Mouse (Mus musculus): ENCODE measurements around the gene Upk3bl. TPM values are rescaled to one million over a fixed set of nuclear protein-coding genes. Genes with fewer than 3 reads are reported as not detected.

Upk3bl gene
- polyA plus RNA-seq, 1 experiment: not detected

DNA sequence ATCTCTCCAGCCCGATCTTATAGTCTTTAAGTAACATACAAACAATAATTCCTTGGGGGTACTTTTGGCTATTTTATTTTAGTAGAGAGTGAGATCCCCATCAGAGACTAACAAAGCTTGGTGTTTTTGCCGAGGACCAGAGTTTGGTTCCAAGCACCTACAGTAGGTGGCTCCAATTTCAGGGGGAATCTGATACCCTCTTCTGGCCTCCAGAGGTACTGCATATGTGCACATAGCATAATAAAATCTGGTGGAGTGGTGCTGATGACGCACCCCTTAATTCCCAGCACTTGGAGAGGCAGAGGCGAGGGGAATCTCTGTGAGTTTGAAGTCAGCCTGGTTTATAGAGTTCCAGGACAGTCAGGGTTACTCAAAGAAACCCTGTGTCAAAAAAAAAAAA is 28.1 kb downstream of the Upk3bl start:
- TF ChIP-seq CTCF (IDR thresholded peaks at IDR 0.05; ENCODE audit: low read depth, low read length) (no peak), POLR2A (IDR thresholded peaks at IDR 0.05; ENCODE audit: borderline replicate concordance, low read depth, low read length) (no peak)
- no peak overlapping the region for H3K4me3 ChIP-seq (ENCODE audit: insufficient read depth, low read length)
- peaks cover 28% of the 10 kb centered on the region for H3K4me1 ChIP-seq (ENCODE audit: control insufficient read depth, insufficient read depth, low read length)
- H3K27ac ChIP-seq (ENCODE audit: insufficient read depth, low read depth, low read length): no peak overlapping the region

DNA sequence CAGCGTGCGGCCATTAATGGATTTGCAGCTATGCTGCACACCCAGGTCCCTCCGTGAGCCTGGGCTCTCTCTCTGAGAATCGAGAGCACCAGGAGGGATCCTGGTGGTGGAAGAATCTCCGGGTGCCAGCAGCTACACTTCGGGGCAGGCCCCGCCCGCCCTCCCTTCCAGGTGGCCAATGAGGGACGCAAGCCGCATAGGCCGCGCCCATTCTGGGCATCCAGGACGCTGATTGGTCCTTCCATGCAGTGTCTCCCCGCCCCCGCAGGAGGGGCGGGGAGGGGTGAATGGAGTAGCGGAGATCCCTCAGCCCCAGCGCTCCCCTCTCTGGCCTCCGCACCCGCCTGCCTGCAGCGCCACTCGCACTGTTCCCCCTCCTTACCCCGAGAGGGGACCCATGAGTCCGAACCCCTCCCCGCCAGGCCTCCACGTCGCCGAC is 29.4 kb downstream of the Upk3bl start, which contains the start of gene Rasa4:
TSS of gene Rasa4 (plus strand) at position 248 of the 439 bp plus-strand sequence.
- Histone ChIP-seq H3K27ac (ENCODE audit: insufficient read depth, low read depth, low read length) (peak within 1 kb of the TSS; percentile 95), H3K4me1 (ENCODE audit: control insufficient read depth, insufficient read depth, low read length) (peaks cover 30% of the 10 kb centered on the region), H3K4me3 (ENCODE audit: insufficient read depth, low read length) (peak within 1 kb of the TSS; percentile 92)
- TF ChIP-seq CTCF (IDR thresholded peaks at IDR 0.05; ENCODE audit: low read depth, low read length) (no peak), POLR2A (IDR thresholded peaks at IDR 0.05; ENCODE audit: borderline replicate concordance, low read depth, low read length) (no peak)

DNA sequence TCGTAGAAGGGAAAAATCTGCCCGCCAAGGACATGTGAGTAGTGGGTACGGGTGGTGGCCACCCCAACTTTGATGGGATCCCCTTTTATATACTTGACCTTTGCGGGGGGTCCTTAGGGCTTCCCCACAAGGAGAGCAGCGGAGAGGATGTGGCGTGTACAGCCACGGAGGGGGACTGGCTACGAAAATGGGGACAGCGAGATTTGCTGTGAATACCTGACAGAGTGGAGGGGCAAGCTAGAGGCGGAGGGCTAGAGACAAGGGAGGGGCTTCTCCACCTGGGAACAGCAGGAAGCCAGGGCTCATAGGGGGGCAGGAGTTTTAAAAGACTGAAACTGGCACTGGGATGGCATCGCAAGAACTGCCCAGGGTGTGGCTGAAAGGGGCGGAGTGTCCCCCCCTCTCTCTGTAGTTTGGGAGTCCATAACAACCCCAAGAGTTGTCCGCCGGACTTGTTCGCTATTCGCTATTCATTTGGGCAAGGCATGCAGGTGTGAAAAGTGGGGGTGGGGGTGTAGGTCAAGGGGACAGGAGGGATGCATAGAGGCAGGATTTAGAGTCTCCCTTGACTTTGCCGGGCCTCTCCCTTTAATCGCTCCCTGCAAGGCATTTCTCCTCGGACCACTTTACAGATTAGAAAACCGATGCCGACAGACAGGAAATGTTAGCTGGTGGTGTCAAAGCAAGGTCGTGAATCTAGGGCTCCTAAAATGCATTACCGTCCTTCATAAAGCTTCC is 30.0 kb downstream of the Upk3bl start:
- TF ChIP-seq POLR2A (IDR thresholded peaks at IDR 0.05; ENCODE audit: borderline replicate concordance, low read depth, low read length): no peak

DNA sequence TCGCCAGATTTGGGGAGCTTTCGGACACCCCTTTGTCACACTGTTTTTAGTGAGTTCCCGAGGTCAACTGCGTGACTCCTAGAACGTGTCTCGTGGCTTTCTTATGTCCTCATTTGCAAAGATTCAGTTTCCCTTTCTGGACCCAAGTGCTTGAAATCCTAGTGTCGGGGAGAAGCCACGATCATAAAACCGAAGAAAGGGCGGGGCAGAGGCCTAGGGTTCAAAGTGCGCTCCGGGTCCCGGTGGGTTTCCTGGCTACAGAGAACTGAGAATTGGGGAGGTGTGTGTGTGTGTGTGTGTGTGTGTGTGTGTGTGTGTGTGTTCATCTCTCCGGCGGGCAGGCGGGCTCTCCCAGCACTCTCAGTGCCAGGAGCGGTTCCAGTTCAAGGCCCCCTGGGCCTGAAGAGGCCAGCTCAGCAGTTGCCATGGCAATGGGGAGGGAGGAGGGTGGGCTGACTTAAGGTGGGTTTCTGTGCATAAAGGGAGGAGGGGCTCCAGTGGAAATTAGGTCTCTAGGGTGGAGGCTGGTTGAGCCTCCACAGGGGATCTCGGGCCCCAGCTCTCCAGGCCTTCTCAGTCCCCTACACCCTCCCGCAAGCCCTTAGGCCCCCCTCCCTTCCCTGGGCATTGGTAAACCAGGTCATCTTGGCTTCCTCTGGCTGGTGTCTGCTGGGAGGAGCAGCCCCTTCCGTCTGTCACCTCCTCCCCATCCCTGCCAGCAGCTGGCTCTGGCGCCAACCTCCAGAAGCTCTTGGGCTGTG is 30.8 kb downstream of the Upk3bl start:
- TF ChIP-seq CTCF (IDR thresholded peaks at IDR 0.05; ENCODE audit: low read depth, low read length) (no peak), POLR2A (IDR thresholded peaks at IDR 0.05; ENCODE audit: borderline replicate concordance, low read depth, low read length) (no peak)
- Histone ChIP-seq H3K4me1 (ENCODE audit: control insufficient read depth, insufficient read depth, low read length) (peaks cover 39% of the 10 kb centered on the region), H3K4me3 (ENCODE audit: insufficient read depth, low read length) (peak overlapping the region; percentile 92), H3K27ac (ENCODE audit: insufficient read depth, low read depth, low read length) (peak overlapping the region; percentile 95)

More for the DNA sequence above, 30.0 kb downstream of the Upk3bl start:
- Histone ChIP-seq H3K4me3 (ENCODE audit: insufficient read depth, low read length) (peak overlapping the region; percentile 92), H3K27ac (ENCODE audit: insufficient read depth, low read depth, low read length) (peak overlapping the region; percentile 95), H3K4me1 (ENCODE audit: control insufficient read depth, insufficient read depth, low read length) (peaks cover 36% of the 10 kb centered on the region)

DNA sequence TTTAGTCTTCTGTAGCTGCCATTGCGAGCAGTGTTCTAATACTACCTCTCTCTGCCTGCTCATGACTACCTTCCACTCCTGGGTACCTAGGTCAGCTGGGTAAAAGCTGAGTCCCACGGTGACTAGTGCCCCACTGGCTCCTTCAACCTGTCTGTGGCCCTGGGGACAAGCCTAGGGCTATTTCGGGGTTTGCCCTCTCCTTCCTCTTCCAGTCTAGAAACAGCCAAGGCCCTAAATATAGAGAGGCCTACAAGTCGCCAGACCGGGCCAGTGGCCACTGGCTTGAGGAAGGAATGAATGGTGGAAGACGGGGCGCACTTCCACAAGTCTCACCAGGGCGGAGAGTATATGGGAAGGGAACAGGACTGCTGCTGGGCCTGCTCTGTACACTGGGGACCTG is 32.0 kb downstream of the Upk3bl start:
- peak overlapping the region; percentile 92 for H3K4me3 ChIP-seq (ENCODE audit: insufficient read depth, low read length)
- H3K27ac ChIP-seq (ENCODE audit: insufficient read depth, low read depth, low read length): peak overlapping the region; percentile 95
- peaks cover 39% of the 10 kb centered on the region for H3K4me1 ChIP-seq (ENCODE audit: control insufficient read depth, insufficient read depth, low read length)
- TF ChIP-seq CTCF (IDR thresholded peaks at IDR 0.05; ENCODE audit: low read depth, low read length): no peak
- no peak for TF ChIP-seq POLR2A (IDR thresholded peaks at IDR 0.05; ENCODE audit: borderline replicate concordance, low read depth, low read length)

DNA sequence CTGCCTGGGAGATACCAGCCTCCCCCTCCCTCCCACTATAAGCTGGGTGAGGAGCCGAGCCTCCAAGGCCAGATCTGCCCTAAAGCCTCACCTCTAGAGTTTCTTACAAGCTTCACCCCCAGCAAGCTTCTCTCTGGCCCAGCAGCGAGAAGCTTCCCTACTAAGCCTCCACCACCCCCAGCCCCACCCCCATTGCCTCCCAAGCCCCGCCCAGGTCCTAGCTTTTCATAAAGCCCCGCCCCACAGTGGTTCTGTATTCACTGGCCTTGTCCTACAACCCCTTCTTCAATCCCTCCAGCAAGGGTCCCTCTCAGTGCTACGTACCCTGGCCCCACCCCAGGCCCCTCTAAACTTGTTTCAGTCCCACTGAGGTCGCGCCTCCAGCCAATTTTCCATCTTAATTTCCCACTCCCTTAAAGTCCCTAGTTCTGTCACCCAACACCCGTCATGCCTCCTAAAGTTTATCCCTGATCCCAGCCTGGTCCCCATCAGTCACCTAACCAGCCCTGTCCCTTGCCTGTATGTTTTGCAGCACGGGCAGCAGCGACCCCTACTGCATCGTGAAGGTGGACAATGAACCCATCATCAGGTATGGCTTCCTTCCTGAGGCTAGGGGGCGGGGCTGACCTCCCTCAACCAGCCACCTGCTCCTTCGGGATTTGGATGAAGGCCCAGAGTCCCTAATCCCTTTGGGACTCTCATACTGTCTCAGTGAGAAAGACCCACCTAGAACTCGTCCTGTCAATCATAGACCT is 34.7 kb downstream of the Upk3bl start:
- Histone ChIP-seq H3K4me3 (ENCODE audit: insufficient read depth, low read length) (no peak overlapping the region), H3K4me1 (ENCODE audit: control insufficient read depth, insufficient read depth, low read length) (peaks cover 43% of the 10 kb centered on the region), H3K27ac (ENCODE audit: insufficient read depth, low read depth, low read length) (peak overlapping the region; percentile 51)
- TF ChIP-seq CTCF (IDR thresholded peaks at IDR 0.05; ENCODE audit: low read depth, low read length) (no peak), POLR2A (IDR thresholded peaks at IDR 0.05; ENCODE audit: borderline replicate concordance, low read depth, low read length) (no peak)

DNA sequence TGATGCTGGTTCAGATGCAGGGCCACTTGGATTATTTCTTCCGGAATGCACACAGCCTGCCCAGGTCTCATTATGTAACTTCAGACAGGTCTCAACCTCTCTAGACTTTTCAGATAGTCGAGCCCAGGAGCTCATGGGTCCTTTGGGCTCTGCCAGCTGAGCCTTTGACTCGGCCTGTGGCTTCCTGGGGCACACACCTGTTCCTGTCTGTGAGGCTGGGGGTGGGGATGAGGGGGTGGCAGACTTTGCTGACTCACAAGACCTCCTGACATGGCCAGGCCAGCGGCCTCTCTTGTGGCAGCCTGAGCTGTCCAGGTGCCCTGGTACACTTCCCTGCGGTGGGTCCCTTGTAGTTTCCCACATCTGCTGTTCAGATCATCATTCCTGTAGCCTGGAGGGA is 37.6 kb downstream of the Upk3bl start:
- Histone ChIP-seq H3K4me1 (ENCODE audit: control insufficient read depth, insufficient read depth, low read length) (peaks cover 35% of the 10 kb centered on the region), H3K27ac (ENCODE audit: insufficient read depth, low read depth, low read length) (no peak overlapping the region), H3K4me3 (ENCODE audit: insufficient read depth, low read length) (no peak overlapping the region)
- TF ChIP-seq POLR2A (IDR thresholded peaks at IDR 0.05; ENCODE audit: borderline replicate concordance, low read depth, low read length) (no peak), CTCF (IDR thresholded peaks at IDR 0.05; ENCODE audit: low read depth, low read length) (no peak)

DNA sequence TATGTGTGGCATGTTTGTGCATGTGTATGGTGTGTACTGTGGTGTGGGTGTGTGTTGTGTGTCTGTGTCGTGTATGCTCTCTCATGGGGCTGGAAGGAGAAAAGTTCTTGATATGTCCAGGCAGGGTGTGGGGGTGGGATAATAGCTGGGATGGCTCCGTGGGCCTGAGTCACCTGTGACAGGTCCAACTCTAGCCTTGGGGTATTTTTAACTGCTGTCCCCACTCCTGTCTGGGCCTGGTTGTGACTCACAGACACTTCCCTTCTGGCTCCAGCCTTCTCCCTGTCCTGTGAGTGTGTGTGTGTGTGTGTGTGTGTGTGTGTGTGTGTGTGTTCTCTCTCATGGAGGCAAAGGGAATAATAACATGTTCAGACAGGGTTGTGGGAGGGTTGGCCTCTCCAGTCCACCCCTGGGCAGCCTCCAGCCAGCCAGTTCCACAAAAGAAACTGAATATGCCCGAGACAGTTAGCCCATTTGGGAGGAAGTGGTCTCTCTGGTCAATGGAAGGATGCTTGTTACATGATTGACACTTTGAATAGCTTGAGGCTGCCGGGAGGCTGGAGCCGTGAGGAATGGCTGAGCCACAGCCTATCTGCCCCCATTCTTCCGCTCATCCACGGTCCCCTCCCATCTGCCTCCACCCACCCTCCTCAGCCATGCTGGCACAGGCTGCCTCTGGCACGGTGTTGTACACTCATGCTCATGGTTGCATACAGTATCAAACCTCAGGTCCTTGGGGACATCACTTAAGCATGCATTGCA is 40.1 kb downstream of the Upk3bl start:
- Histone ChIP-seq H3K4me3 (ENCODE audit: insufficient read depth, low read length) (no peak overlapping the region), H3K4me1 (ENCODE audit: control insufficient read depth, insufficient read depth, low read length) (peaks cover 16% of the 10 kb centered on the region), H3K27ac (ENCODE audit: insufficient read depth, low read depth, low read length) (no peak overlapping the region)
- TF ChIP-seq CTCF (IDR thresholded peaks at IDR 0.05; ENCODE audit: low read depth, low read length) (no peak), POLR2A (IDR thresholded peaks at IDR 0.05; ENCODE audit: borderline replicate concordance, low read depth, low read length) (no peak)

DNA sequence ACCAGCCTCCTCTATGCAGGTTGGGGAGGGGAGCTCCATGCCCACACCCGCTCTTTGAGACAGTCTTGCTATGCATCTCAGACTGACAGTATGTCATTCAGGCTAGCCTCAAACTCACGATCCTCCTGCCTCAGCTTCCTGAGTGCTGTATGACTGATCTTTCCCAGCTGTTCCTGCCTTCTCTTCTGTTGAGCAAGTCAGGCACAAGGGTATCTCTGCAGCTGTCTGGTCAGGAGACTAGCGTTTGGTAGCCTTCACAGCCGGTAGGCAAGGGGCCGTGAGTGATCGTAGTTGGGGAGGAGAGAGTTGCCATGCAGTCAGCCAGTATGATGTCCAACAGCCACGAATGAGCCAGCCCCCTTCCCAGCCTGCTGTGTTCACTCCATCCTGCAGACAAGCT is 40.8 kb downstream of the Upk3bl start:
- H3K27ac ChIP-seq (ENCODE audit: insufficient read depth, low read depth, low read length): no peak overlapping the region
- peaks cover 13% of the 10 kb centered on the region for H3K4me1 ChIP-seq (ENCODE audit: control insufficient read depth, insufficient read depth, low read length)
- TF ChIP-seq CTCF (IDR thresholded peaks at IDR 0.05; ENCODE audit: low read depth, low read length) (no peak), POLR2A (IDR thresholded peaks at IDR 0.05; ENCODE audit: borderline replicate concordance, low read depth, low read length) (no peak)
- no peak overlapping the region for H3K4me3 ChIP-seq (ENCODE audit: insufficient read depth, low read length)

Data from bone marrow macrophage, adult 2 months (primary cell).